Mouse (Mus musculus) forebrain, embryonic 16.5 days (tissue): ENCODE measurements at regions not wholly inside any gene's neighbourhood (a gene's known extent, or its start where the extent isn't known, plus 50 kb on each side); places are given as distances from the start of the nearest gene placed in this dataset.

Source experiments
- ATAC-seq: fragments of 200-750 bp; cut with Nextera tagmentation; 2 replicates; pipeline ENCODE4 v1.8.0; 2017; ENCODE audit warnings: mild to moderate bottlenecking, moderate library complexity
- H3K27ac ChIP-seq: fragments of 300-500 bp; sonication (generic); 2 replicates; pipeline ENCODE4 v1.5.1; 2014; ENCODE audit warnings: low read length, control low read depth
- H3K27me3 ChIP-seq: fragments of 300-500 bp; sonication (generic); replicated peaks from 2 replicates; pipeline ENCODE4 v1.6.1; 2014; ENCODE audit warnings: low read length; ENCODE audit not compliant: control insufficient read depth, insufficient read depth
- H3K36me3 ChIP-seq: fragments of 300-500 bp; sonication (generic); 2 replicates; pipeline ENCODE4 v1.6.1; 2014; ENCODE audit not compliant: control insufficient read depth, insufficient read depth
- H3K4me1 ChIP-seq: fragments of 300-500 bp; sonication (generic); replicated peaks from 2 replicates; pipeline ENCODE4 v1.6.1; 2014; ENCODE audit warnings: low read length; ENCODE audit not compliant: control insufficient read depth, insufficient read depth
- H3K4me2 ChIP-seq: fragments of 300-500 bp; sonication (generic); 2 replicates; pipeline ENCODE4 v1.6.1; 2014; ENCODE audit warnings: mild to moderate bottlenecking, low read length, control low read depth
- H3K4me3 ChIP-seq: fragments of 300-500 bp; sonication (generic); replicated peaks from 2 replicates; pipeline ENCODE4 v1.5.1; 2014; ENCODE audit warnings: mild to moderate bottlenecking, low read length, control low read depth
- H3K9ac ChIP-seq: fragments of 300-500 bp; sonication (generic); replicated peaks from 2 replicates; pipeline ENCODE4 v1.6.1; 2014; ENCODE audit warnings: low read depth, low read length, control low read depth
- H3K9me3 ChIP-seq: fragments of 300-500 bp; sonication (generic); 2 replicates; pipeline ENCODE4 v1.6.1; 2016; ENCODE audit warnings: low read length; ENCODE audit not compliant: control insufficient read depth
- WGBS: fragments of 180-500 bp; shearing (Covaris S2); extraction: QIAGEN DNeasy Blood & Tissue Kit; methylation state at CpG from one replicate; pipeline ENCODE4 v1.1.7; 2014; 5-methylcytosine and 5-hydroxymethylcytosine counted together

- H3K27ac ChIP-seq, result no peak overlapping the region
- no peak for ATAC-seq
- no peaks in the 10 kb centered on the region for H3K27me3 ChIP-seq
- H3K4me2 ChIP-seq, result no peak overlapping the region
- no peak overlapping the region for H3K9ac ChIP-seq
- no peaks in the 10 kb centered on the region for H3K36me3 ChIP-seq
- WGBS, result 86% methylated on average over 13 of the region's 13 CpGs
- no peak overlapping the region for H3K4me3 ChIP-seq
- no peaks in the 10 kb centered on the region for H3K9me3 ChIP-seq
- H3K4me1 ChIP-seq, result no peaks in the 10 kb centered on the region
Measured at GRCm38 (mm10) chr5:119467346-119468085, 203.0 kb upstream of the Tbx3 start.

- no peak overlapping the region for H3K27ac ChIP-seq
- 83% methylated on average over 2 of the region's 2 CpGs for whole genome bisulfite sequencing
- H3K4me1 ChIP-seq, result no peaks in the 10 kb centered on the region; the same call in 1 of the 2 replicates
- no peak overlapping the region for H3K4me2 ChIP-seq
- peaks cover 2% of the 10 kb centered on the region; the same call in 1 of the 2 replicates for H3K9me3 ChIP-seq
- 0 out of 2 replicates have a peak, but pooled peaks cover 2% of the 10 kb centered on the region for H3K27me3 ChIP-seq
- no peaks in the 10 kb centered on the region for H3K36me3 ChIP-seq
- no peak overlapping the region for H3K9ac ChIP-seq
- H3K4me3 ChIP-seq, result no peak overlapping the region
- ATAC-seq, result no peak
Measured at GRCm38 (mm10) chr5:119477926-119478325, 192.5 kb upstream of the Tbx3 start.

GRCm38 (mm10) chr5:119478331-119478730, 192.1 kb upstream of the Tbx3 start:
- H3K27ac ChIP-seq, result no peak overlapping the region
- WGBS, result 91% methylated on average over 4 of the region's 4 CpGs
- no peak overlapping the region for H3K9ac ChIP-seq
- no peak overlapping the region for H3K4me3 ChIP-seq
- no peaks in the 10 kb centered on the region for H3K36me3 ChIP-seq
- no peaks in the 10 kb centered on the region; the same call in 1 of the 2 replicates for H3K4me1 ChIP-seq
- H3K27me3 ChIP-seq, result 0 out of 2 replicates have a peak, but pooled peaks cover 2% of the 10 kb centered on the region
- H3K4me2 ChIP-seq, result no peak overlapping the region
- peaks cover 2% of the 10 kb centered on the region; the same call in 1 of the 2 replicates for H3K9me3 ChIP-seq
- ATAC-seq, result no peak

GRCm38 (mm10) chr5:119480191-119481190, 190.0 kb upstream of the Tbx3 start:
- ATAC-seq, result no peak
- H3K4me1 ChIP-seq, result no peaks in the 10 kb centered on the region; the same call in 1 of the 2 replicates
- no peak overlapping the region for H3K4me2 ChIP-seq
- H3K9me3 ChIP-seq, result no peaks in the 10 kb centered on the region
- H3K27me3 ChIP-seq, result 0 out of 2 replicates have a peak, but pooled peaks cover 2% of the 10 kb centered on the region
- H3K27ac ChIP-seq, result no peak overlapping the region
- no peak overlapping the region for H3K4me3 ChIP-seq
- H3K36me3 ChIP-seq, result no peaks in the 10 kb centered on the region
- WGBS, result 49% methylated on average over 28 of the region's 28 CpGs
- H3K9ac ChIP-seq, result no peak overlapping the region

GRCm38 (mm10) chr5:119483706-119484105, 186.8 kb upstream of the Tbx3 start:
- 0 out of 2 replicates have a peak, but pooled peaks cover 2% of the 10 kb centered on the region for H3K27me3 ChIP-seq
- no peaks in the 10 kb centered on the region; the same call in 1 of the 2 replicates for H3K4me1 ChIP-seq
- no peaks in the 10 kb centered on the region for H3K36me3 ChIP-seq
- H3K4me2 ChIP-seq, result no peak overlapping the region
- no peak overlapping the region for H3K27ac ChIP-seq
- 91% methylated on average over 8 of the region's 8 CpGs for WGBS
- no peaks in the 10 kb centered on the region for H3K9me3 ChIP-seq
- H3K9ac ChIP-seq, result no peak overlapping the region
- H3K4me3 ChIP-seq, result no peak overlapping the region
- no peak for ATAC-seq

- no peaks in the 10 kb centered on the region for H3K36me3 ChIP-seq
- no peaks in the 10 kb centered on the region for H3K27me3 ChIP-seq
- H3K9me3 ChIP-seq, result no peaks in the 10 kb centered on the region
- H3K4me2 ChIP-seq, result no peak overlapping the region
- no peak overlapping the region for H3K9ac ChIP-seq
- H3K4me3 ChIP-seq, result no peak overlapping the region
- no peak overlapping the region for H3K27ac ChIP-seq
- no peak for ATAC-seq
- no peaks in the 10 kb centered on the region for H3K4me1 ChIP-seq
Measured at GRCm38 (mm10) chr5:119486196-119486595, 184.3 kb upstream of the Tbx3 start.

- no peak overlapping the region for H3K9ac ChIP-seq
- no peak overlapping the region for H3K27ac ChIP-seq
- WGBS, result 72% methylated on average over 8 of the region's 8 CpGs
- H3K36me3 ChIP-seq, result no peaks in the 10 kb centered on the region
- no peak overlapping the region for H3K4me3 ChIP-seq
- H3K27me3 ChIP-seq, result no peaks in the 10 kb centered on the region
- no peaks in the 10 kb centered on the region for H3K4me1 ChIP-seq
- no peaks in the 10 kb centered on the region for H3K9me3 ChIP-seq
- H3K4me2 ChIP-seq, result no peak overlapping the region
- no peak for ATAC-seq
Measured at GRCm38 (mm10) chr5:119487184-119487583, 183.3 kb upstream of the Tbx3 start.

GRCm38 (mm10) chr5:119497501-119497900, 173.0 kb upstream of the Tbx3 start:
- Histone ChIP-seq H3K4me1 (no peaks in the 10 kb centered on the region), H3K4me2 (no peak overlapping the region), H3K36me3 (no peaks in the 10 kb centered on the region), H3K4me3 (no peak overlapping the region), H3K9ac (no peak overlapping the region), H3K27ac (no peak overlapping the region), H3K27me3 (no peaks in the 10 kb centered on the region), H3K9me3 (no peaks in the 10 kb centered on the region)
- WGBS, result 94% methylated on average over 1 of the region's 1 CpGs
- no peak for ATAC-seq

- WGBS, result 76% methylated on average over 6 of the region's 6 CpGs
- Histone ChIP-seq H3K36me3 (no peaks in the 10 kb centered on the region), H3K9me3 (no peaks in the 10 kb centered on the region), H3K4me1 (no peaks in the 10 kb centered on the region), H3K4me3 (no peak overlapping the region), H3K9ac (no peak overlapping the region), H3K27ac (no peak overlapping the region), H3K4me2 (no peak overlapping the region), H3K27me3 (no peaks in the 10 kb centered on the region)
- ATAC-seq, result no peak
Measured at GRCm38 (mm10) chr5:119498431-119498830, 172.0 kb upstream of the Tbx3 start.
